Mouse (Mus musculus) B cell, adult (primary cell): Measurements from ENCODE around the gene Olfm2. TPM values are rescaled to one million over a fixed set of nuclear protein-coding genes. Genes with fewer than 3 reads are reported as not detected.

Experiments used
- total RNA-seq: library from RNA; stranded (reverse); gene quantifications from 4 replicates; pipeline ENCODE4 v1.2.4, GENCODE M21; 2023; ENCODE audit not compliant: inconsistent age

Olfm2 gene
- not detected in 4 replicates for total RNA-seq

DNA sequence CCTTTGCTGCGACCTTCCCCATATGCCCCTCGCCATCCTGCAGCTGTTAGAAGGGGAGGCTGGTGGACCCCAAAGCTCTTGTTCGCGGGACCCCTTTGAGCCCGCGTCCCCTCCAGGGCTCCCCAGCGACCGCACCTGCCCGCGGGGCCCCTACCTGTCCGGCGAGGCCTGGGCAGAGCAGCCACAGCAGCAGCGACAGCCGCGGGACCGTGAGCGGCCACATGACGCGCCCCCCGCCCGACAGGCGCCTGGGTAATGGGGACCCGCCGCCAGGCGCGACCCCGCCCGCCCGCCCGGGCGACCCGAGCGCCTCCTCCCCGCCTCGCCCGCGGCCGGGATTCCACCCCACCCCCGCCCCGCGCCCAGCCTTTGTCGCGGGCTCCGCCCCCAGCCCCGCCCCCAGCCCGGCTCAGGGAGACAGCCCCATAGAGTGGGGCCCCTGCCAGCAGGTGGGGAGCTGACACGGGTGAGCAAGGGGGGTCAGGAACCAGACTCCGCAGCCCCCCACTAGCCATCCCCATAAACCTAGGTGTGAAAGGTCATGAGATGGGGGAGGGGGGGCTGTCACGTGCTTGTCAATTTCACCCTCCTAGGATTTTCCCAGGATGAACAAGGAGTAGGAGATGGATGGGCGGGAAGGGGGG is at the start of gene Olfm2:
Olfm2 (minus strand) TSS at position 333 of the 644 bp plus-strand sequence.

DNA sequence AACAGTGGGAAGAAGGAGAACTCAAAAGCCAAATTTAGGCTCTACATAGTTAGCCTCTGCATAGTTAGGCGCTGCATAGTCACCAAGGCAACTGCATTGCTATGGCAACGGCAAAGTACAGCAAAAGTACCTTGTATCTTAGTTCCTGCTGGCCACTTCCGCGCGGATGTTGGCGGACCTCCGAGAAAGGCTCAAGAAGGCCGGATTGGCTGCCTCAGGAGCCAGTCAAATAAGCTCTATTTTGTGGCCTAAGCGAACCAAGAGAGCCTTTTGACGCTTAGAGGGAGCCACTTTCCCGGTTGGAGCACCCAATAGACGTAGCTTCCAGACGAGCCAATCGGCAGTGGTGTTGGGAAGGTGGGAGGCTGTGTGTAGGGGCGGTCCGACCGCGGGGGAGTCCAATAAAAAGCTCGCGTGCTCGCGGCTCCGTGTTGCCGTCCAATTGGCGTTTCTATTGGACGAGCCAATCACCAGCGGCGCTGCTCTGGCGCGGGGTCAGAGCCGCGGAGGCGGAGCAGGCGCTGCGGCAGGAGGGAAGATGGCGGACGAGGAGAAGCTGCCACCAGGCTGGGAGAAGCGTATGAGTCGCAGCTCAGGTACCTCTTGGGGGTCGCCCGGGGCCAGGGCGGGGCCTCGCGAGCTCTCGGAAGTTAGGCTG is 94.4 kb downstream of the Olfm2 start, which contains the start of gene Pin1:
Pin1 (plus strand) TSS at position 494 of the 658 bp plus-strand sequence.

DNA sequence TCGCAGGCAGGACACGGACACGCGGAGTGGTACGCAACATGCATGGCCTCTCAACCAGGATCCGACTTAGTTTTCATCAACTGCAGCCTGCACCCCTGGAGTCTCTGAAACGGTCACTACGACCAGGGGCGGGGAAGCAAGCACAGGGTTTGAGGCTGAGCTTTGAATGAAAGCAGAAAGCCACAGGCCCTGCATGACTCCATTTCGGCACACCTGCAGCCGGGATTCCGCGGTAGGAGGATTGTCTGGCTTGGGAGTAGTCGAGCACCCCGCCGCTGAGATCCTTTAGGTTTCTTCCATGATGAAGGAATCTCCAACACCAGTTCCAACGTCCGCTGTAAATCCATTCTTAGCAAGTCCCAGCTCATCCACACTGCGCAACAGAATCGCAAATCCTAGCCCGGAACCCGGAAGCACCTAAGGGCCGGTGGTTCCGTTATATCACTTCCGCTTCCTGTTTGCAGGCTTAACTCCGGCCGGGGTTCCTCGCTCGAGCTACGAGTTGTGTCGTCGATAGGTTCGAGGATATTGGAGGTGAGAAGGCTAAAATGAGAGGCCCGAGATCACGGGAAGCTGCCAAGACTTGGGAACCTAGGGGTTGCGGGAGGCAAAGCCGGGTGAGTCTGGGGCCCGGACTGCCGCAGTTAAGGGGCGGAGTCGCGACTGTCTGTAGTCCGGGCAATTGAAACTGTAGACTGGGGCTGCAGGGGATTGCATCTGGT is 101.6 kb downstream of the Olfm2 start, which contains the start of gene Fbxl12:
Fbxl12 (minus strand) TSS at position 408 of the 722 bp plus-strand sequence.

DNA sequence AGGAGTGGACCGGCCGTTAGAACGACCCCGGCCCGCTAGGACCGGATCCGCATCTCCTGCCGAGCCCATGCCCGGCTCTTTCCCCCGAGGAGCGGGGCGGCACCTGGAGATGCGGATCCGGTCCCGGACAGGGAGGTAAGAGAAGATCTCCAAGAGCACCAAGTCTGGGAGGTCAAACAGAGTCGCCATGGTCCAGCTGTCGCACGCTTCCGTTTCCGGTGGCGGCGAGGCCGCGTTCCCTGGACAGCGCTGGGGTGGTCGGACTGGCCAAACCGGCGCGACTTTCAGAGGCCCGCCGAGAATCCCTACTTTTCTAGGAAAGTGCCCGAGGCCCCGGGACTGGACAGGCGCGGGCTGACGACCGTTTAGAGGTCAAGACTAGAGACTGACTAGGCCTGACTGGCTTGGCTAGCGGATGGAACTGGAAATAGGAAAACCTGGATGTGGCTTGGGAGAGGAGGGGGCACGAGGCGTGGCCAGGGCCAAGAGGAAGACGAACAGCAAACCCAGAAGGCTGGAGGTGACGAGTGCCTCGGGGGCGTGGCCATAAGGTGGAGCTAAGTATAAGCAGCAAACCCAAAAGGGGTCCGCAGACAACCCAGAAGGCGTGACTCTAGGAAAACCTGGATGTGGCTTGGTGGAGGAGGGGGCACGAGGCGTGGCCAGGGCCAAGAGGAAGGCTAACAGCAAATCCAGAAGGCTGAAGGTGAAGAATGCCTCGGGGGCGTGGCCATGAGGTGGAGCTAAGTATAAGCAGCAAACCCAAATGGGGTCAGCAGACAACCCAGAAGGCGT is 103.9 kb downstream of the Olfm2 start, which contains the start of gene Ubl5:
Ubl5 (plus strand) TSS at position 778 of the 795 bp plus-strand sequence.

Other genes starting within 250 kb of the Olfm2 start
- gene Zfp266, start 224.9 kb downstream of the Olfm2 start, total RNA-seq = 29.0 to 37.7 TPM (median 33.0 TPM) in 4 replicates
- gene Zfp846, start 165.1 kb downstream of the Olfm2 start, total RNA-seq = 7.0 to 9.6 TPM (median 8.3 TPM) in 4 replicates
- gene Ubl5, start 103.5 kb downstream of the Olfm2 start, total RNA-seq = 350 to 393 TPM (median 361 TPM) in 4 replicates
- gene Fbxl12, start 101.6 kb downstream of the Olfm2 start, total RNA-seq = 80.5 to 89.3 TPM (median 85.7 TPM) in 4 replicates
- 14.5 to 16.2 TPM (median 15.0 TPM) in 4 replicates for gene Pin1, start 94.3 kb downstream of the Olfm2 start, total RNA-seq
- 0.72 to 3.0 TPM (median 1.7 TPM) in 4 replicates for gene Col5a3, start 68.7 kb upstream of the Olfm2 start, total RNA-seq
- not detected in 4 replicates for gene Rdh8, start 72.2 kb upstream of the Olfm2 start, total RNA-seq
- 47.6 to 54.9 TPM (median 52.4 TPM) in 4 replicates for gene A230050P20Rik, start 122.3 kb upstream of the Olfm2 start, total RNA-seq
- 0.83 to 1.2 TPM (median 1.1 TPM) in 4 replicates for gene Angptl6, start 133.4 kb upstream of the Olfm2 start, total RNA-seq
- gene Ppan, start 141.8 kb upstream of the Olfm2 start, total RNA-seq = 124 to 148 TPM (median 127 TPM) in 4 replicates
- gene Eif3g, start 152.3 kb upstream of the Olfm2 start, total RNA-seq = 166 to 189 TPM (median 176 TPM) in 4 replicates
- 68.8 to 75.8 TPM (median 74.5 TPM) in 4 replicates for gene Dnmt1, start 213.5 kb upstream of the Olfm2 start, total RNA-seq
- 2.4 to 4.0 TPM (median 3.1 TPM) in 4 replicates for gene S1pr2, start 230.4 kb upstream of the Olfm2 start, total RNA-seq